Mouse (Mus musculus): ENCODE results near the gene Il1b. TPM values are rescaled to one million over a fixed set of nuclear protein-coding genes. Genes with fewer than 3 reads are reported as not detected.

Gene Il1b
- not detected in 2 replicates for polyA plus RNA-seq (2015; fragmentation: Nextera tagmentation; extraction: Ambion mirVana)

GRCm38 (mm10) chr2:129371039-129371438 lies at the start of gene Il1b:
Gene Il1b, minus strand, starts transcription at chr2:129371139.

Other genes starting within 250 kb of the Il1b start
- 21.7 and 23.6 TPM in 2 replicates for gene Chchd5, start 241.4 kb downstream of the Il1b start, polyA plus RNA-seq (2015; fragmentation: Nextera tagmentation; extraction: Ambion mirVana)
- 34.9 and 40.4 TPM in 2 replicates for gene Slc20a1, start 172.4 kb downstream of the Il1b start, polyA plus RNA-seq (2015; fragmentation: Nextera tagmentation; extraction: Ambion mirVana)
- gene Ckap2l, start 73.9 kb downstream of the Il1b start, polyA plus RNA-seq (2015; fragmentation: Nextera tagmentation; extraction: Ambion mirVana): 4.6 and 5.2 TPM in 2 replicates
- gene Il1a, start 61.2 kb downstream of the Il1b start, polyA plus RNA-seq (2015; fragmentation: Nextera tagmentation; extraction: Ambion mirVana): 0.23 and 0.81 TPM in 2 replicates
- 0.08 TPM in 1 of 2 replicates, not detected in the other for gene F830045P16Rik, start 165.5 kb upstream of the Il1b start, polyA plus RNA-seq (2015; fragmentation: Nextera tagmentation; extraction: Ambion mirVana)
- 43.9 and 46.5 TPM in 2 replicates for gene Sirpa, start 221.7 kb upstream of the Il1b start, polyA plus RNA-seq (2015; fragmentation: Nextera tagmentation; extraction: Ambion mirVana)

All from neural tube, postnatal 0 days (tissue).